Mouse (Mus musculus) embryo, embryonic 10 days (tissue): ENCODE results near the gene Capn15.

ENCODE experiments used
- DNase-seq: peaks from one replicate; pipeline ENCODE4 v3.0.0-alpha.2; 2015; ENCODE audit warnings: low spot score

The Capn15 gene

DNA sequence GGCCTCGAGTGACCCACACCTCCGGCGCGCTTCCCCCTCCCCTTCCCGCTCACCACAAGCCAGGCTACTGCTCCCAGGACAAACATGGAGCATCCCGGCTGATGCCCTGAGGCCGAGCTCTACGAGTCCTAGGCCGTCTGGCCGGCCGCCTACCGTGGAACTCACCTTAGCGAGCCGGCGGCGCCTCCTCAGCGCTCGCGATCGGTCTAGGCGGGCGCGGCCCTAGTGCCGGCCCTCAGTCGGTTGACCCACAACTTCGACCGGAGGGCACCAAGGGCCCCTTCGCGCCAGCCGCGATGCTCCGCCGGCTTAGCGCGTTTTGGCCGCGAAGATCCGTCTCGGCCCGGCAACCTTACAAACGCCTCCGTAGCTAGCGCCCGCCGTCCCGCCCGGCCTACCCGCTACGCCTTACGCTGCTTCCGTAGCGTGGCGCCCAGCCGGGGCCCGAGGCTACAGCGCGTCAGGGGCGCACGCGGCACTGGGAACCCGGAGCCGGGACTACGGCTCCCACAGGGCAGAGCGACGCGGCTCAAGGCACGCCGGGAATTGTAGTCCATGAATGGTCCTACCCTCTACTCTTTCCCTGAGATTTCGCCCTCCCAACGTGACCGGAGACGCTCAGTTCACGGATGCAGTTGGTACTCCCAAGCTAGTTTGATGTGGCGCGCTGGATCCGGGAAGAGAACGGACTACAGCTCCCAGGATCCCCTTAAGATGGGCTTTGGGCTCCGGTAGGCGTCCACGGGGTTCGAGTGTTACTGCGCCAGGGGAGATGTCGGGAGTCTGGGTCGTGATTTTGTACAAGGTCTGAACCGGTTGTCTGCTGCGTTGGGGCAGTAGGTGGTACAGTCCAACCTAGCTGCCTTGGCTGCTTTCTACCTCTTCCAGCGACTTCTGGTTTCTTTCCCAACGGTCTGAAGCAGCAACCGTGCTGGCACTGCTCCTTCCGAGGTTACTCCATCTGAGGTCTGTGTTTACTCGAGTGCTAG is at the start of gene Capn15:
TSS of gene Capn15 (minus strand) at position 491 of the 989 bp plus-strand sequence.
- peak; percentile 100 for DNase-seq

DNA sequence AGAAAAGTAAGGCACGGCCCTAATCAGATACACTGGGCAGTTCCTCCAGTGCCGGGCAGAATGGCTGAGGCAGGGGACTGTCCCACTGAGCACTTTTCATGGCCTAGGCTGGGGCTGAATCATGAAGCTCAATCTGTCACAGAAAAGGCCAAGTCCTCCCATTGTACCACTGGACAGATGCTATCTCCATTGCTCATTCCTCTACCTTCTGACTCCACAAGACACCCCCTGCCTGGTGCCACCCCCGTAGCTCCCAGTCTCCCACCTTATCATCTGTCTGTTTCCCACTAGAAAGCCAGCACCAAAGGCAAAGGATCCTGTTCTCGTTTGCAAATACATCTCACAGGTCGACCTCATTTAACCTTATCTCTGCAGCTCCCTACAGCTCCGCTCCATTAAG is 46.4 kb upstream of the Capn15 start:
- no peak for DNase-seq

GRCm38 (mm10) chr17:26031583-26031982 is 46.0 kb upstream of the Capn15 start:
- DNase-seq, result no peak

- DNase-seq, result no peak
Observed at GRCm38 (mm10) chr17:26028261-26028660, 42.7 kb upstream of the Capn15 start.

DNA sequence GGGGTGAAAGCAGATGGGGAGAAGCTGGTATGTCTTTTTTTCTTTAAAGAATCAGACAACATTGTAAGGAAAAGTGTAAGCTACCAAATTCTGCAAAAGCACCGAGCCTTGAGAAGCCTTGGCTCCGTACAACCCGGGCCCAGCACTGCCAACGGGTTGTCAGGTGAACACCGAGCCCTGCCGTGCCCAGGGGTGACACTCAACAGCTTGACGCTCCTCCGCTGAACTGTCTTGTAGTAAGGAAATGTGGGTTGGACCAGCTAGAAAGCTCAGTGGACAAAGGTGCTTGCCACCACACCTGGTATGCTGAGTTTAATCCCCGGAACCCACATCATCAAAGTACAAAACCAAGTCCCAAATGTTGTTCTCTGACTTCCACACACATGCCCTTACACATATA is 39.1 kb upstream of the Capn15 start:
- no peak for DNase-seq

DNA sequence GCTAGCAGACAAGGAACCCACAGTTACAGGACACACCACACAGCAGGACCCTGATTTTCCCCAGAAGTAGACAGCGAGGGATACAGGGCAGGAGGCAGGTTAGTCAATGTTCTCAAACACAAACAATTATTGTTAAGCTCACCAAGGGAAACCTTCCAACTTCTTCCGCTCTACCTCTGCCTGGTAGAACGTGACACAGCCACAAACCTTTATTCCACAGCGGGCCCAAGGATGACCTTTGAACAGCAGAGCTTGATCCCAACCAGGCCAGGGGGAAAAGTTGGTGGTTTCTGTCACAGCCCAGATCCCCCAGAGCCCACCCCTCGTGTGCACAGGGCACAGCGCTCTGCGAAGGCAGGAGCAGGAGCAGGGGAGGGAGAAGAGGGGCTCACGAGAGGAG is 38.4 kb upstream of the Capn15 start:
- no peak for DNase-seq

DNA sequence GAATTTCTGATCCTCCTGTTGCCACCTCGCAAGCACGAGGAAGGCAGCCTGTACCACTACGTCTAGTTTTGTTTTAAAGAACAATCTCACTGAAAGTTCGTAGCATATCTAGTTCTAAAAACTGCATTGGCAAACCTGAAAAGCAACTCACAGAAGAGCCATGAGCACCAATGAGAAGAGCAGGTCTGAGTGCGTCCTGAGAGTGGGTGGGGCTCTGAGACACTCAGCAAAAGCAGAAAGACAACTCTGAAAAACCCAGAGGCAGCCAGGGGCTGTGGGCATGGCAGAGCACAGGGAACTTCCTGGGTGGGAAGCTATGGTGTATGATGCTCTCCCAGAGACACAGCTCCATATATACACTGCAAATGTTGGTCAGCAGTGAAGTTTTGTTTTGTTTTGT is 37.6 kb upstream of the Capn15 start:
- DNase-seq, result no peak

DNA sequence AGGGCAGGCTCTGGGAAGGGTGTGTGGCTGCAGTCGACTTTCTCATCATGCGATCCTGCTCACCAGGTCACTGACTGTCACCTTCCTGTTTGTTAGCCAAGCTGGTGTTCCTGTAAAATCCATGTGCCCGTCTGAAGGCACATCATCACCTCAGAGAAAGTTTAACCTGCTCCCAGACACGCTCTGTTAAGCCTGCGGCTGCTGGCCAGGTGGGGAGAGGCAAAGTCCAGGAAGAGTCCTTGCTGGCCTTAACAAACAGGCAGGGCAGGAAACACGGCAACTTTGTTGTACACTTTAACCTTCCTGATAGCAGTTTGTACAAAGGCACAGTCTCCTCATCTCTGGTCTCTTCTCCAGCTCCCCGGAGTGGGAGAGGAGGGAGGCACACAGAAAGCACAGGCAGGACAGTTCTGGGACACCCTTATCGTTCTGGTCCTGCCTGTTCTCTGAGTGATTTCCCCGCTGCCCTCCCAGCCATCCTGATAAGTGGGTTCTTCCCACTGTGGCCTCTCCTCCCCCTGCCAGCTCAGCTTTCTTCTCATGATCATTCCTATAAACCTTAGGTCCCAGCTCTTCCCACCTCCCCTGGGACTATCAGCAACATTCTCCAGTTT is 36.2 kb upstream of the Capn15 start:
- no peak for DNase-seq

DNA sequence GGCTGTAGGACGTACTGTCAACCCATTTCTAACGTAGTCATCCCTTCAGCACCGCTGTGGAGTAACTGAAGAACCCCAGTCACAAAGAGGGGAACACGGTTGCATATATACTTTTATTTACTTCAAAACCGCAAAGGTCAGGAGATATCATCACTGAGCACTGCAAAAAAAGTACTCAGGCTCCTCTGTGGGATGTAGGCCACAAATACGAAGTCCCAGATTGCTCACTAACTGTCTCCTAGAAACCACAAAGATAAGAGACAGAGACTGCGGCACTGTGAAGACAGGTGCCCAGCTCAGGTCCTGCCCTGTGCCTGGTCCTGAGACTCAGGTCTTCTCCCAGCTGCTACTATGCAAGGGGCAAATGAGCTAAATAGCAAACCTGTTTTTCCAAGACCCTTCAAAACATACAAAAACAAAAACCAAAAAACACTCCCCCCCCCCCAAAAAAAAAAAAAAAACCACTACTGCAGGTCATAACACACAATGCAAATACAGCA is 35.3 kb upstream of the Capn15 start:
- DNase-seq, result no peak

- no peak for DNase-seq
Observed at GRCm38 (mm10) chr17:26018388-26018787, 32.8 kb upstream of the Capn15 start.

GRCm38 (mm10) chr17:26017949-26018348 is 32.4 kb upstream of the Capn15 start:
- DNase-seq, result no peak

DNA sequence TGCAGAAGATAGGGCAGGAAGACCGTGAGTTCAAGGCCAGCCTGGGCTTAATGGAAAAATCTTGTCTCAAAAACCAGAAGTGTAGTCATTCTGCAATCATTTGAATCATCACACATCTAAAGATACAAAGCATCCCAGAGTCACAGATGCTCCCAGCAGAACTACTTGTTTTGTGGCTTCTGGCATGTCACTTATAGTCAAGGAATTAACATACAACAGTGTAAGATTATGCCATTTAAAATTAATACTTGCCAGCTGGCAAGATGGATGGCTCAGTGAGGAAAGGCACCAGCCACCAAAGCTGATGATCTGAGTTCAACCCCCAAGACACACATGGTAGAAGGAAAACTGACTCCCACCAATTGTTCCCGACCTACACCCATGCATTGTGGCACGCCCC is 31.4 kb upstream of the Capn15 start:
- DNase-seq, result no peak

- no peak for DNase-seq
Observed at GRCm38 (mm10) chr17:26013711-26014110, 28.1 kb upstream of the Capn15 start.

DNA sequence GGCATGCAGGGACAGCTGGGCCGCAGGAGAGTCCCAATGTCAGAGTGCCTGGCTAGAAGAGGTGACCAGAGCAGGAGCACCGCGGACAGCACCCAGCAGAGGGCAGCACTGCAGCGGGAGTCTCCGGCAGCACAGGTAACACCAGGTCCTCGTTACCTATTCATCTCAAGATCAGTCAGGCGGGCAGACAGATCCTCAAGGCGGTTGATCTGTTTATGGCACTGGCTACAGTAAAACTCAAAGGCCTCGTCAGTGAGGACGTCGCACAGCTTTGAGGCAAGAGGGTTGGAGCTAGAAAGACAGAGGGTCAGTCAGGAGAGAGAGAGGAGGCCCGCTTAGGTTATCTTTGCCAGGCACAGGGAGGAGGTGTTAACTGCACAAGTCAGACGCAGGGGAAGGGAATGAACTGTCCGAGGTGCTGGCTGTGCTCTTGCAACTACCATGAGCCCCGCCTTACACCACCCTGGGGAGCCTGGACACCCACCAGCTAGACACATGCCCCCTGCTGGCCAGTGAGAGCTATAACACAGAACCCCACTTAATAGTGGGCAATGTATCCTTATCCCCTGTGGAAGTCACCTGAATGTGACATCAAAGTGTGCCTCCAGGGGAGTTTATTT is 26.4 kb upstream of the Capn15 start:
- peak; percentile 87 for DNase-seq

GRCm38 (mm10) chr17:26009540-26009939 is 23.9 kb upstream of the Capn15 start:
- peak; percentile 92 for DNase-seq

DNA sequence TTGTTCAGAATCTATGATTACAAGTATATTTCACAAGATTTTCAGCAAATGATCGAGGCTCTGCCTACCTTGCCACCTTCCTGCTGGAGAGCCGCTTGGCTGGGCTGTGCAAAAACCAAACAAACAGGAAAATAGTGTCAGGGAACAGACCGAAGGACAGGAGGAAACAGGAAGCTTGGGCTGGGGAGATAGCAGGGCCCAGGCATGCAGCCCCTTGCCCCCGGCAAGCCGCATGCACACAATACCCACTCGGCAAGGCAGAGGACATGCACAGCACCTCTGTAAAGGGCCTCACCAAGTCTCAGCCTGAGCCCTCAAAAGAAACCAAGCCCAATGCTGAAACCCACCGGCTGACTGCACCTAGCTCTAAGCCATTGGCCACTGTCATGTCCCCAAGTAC is 23.2 kb upstream of the Capn15 start:
- DNase-seq, result no peak

- DNase-seq, result no peak
Observed at GRCm38 (mm10) chr17:26008331-26008730, 22.7 kb upstream of the Capn15 start.

GRCm38 (mm10) chr17:26007646-26008045 is 22.1 kb upstream of the Capn15 start:
- no peak for DNase-seq

GRCm38 (mm10) chr17:26005731-26006450 is 20.3 kb upstream of the Capn15 start:
- no peak for DNase-seq

DNA sequence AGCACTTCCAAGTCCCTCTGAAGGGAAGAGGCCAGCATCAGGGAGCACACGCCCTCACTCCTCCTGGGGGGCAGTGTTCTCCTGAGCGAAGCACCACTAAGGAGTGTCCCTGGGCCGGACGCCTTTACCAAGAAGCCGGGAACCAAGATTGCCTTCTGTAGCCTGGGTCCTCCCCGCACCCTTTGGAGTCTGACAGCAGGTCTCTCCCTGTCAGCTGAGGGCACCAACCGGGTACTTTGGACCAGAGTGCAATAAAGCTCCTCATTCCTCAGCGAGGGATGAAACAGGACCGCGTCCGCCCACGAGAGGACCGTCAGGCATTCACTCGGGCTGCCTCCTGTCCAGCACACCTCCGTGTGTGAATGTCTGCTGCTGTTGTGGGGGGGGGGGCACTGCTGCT is 19.1 kb upstream of the Capn15 start:
- no peak for DNase-seq

DNA sequence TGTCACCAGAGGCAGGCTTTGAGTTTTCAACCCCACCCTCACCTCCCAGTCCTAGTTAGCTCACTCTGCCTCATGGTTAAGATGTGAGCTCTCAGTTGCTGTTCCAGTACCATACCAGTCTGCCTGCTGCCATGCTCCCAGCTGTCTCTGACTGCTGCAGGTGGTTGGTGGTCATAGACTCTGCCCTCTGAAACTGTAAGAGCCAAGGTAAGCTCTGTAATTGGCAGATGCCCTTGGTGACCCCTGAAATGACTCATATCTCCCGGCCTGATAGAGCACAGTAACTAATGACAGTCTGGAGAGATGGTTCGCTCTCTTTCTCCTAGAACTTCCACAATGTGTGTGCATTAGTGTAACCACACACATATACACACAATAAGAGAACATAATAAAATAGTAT is 18.3 kb upstream of the Capn15 start:
- DNase-seq, result no peak

GRCm38 (mm10) chr17:25998425-25998824 is 12.8 kb upstream of the Capn15 start:
- DNase-seq, result no peak
